Mouse (Mus musculus): Measurements from ENCODE around the gene Sorbs1. TPM values are rescaled to one million over a fixed set of nuclear protein-coding genes. Genes with fewer than 3 reads are reported as not detected.

Gene Sorbs1
- polyA plus RNA-seq, 1 experiment from 2014 or later, result 84.6 TPM

- Histone ChIP-seq H3K27me3 (ENCODE audit: control insufficient read depth, insufficient read depth, low read depth, low read length) (peaks cover 20% of the 10 kb centered on the region), H3K4me3 (ENCODE audit: low read depth, low read length) (no peak overlapping the region), H3K4me1 (ENCODE audit: control insufficient read depth, insufficient read depth, low read length) (0 out of 2 replicates have a peak, but pooled peaks cover 3% of the 10 kb centered on the region), H3K9ac (ENCODE audit: low read depth, low read length) (no peak overlapping the region), H3K9me3 (replicated peaks; ENCODE audit: control insufficient read depth, low read length, poor library complexity, severe bottlenecking) (no peaks in the 10 kb centered on the region), H3K27ac (ENCODE audit: low read length) (no peak overlapping the region), H3K36me3 (ENCODE audit: control insufficient read depth, insufficient read depth, low read length) (no peaks in the 10 kb centered on the region), H3K4me2 (ENCODE audit: low read length) (no peak overlapping the region)
- ATAC-seq, result no peak
- WGBS, result 92% methylated on average over 14 of the region's 14 CpGs
Observed at GRCm38 (mm10) chr19:40275401-40276188, 238.0 kb downstream of the Sorbs1 start.

DNA sequence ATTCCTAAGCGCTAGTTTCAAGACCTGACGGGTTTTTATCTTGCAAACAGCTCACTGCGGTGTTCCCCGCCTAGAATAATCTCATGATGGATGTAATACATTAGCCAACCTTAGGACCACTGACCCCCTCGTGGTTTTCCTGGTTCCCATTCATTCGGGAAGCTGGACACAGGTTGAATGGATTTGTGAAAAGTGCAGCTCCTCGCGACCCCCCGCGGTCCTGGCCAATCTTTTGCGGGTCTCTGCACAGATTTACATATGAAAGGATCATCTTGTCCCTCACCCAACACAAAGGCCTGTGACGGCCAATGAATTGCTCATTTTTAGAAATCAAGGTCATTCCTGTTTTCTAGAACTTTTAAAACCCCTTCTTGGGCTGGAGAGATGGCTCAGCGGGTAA is 240.9 kb downstream of the Sorbs1 start:
- Histone ChIP-seq H3K4me2 (ENCODE audit: low read length) (no peak overlapping the region), H3K9ac (ENCODE audit: low read depth, low read length) (no peak overlapping the region), H3K27ac (ENCODE audit: low read length) (no peak overlapping the region), H3K36me3 (ENCODE audit: control insufficient read depth, insufficient read depth, low read length) (no peaks in the 10 kb centered on the region), H3K4me3 (ENCODE audit: low read depth, low read length) (no peak overlapping the region), H3K27me3 (ENCODE audit: control insufficient read depth, insufficient read depth, low read depth, low read length) (peaks cover 27% of the 10 kb centered on the region), H3K9me3 (replicated peaks; ENCODE audit: control insufficient read depth, low read length, poor library complexity, severe bottlenecking) (no peaks in the 10 kb centered on the region), H3K4me1 (ENCODE audit: control insufficient read depth, insufficient read depth, low read length) (peaks cover 6% of the 10 kb centered on the region)
- WGBS, result 11% methylated on average over 13 of the region's 13 CpGs
- ATAC-seq, result no peak

DNA sequence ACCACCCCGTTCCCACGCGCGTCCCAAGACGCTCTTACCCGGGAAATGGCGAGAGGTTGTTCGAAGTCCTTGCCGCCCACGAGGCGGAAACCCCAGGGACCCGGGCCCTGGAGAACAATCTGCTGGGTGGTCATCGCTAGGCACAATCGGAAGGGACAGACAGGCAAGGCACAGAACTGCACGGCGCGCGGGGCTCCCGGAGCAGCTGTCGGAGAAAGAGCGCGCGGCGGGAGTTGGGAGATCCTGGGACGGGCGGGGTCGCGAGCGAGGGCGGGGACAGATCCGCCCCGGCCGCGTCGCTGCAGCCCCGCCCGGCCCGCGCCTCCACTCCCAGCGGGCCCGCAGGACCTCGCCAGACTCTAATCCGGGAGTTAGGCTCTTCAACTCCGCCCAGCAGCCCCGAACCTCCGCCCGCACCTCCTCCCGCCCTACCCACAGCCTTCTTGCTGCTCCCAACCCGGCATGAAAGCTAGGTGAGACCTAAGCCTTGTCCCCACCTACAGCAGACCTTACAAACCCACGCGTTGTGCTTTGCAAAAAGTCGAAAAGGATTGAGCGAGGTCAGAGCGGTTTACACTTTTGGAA is 242.2 kb downstream of the Sorbs1 start, which contains the start of gene Pdlim1:
Pdlim1 (minus strand) TSS at position 535 of the 585 bp plus-strand sequence.
- 1% methylated on average over 26 of the region's 54 CpGs for WGBS
- Histone ChIP-seq H3K4me2 (ENCODE audit: low read length) (peak within 1 kb of the TSS; percentile 97), H3K9ac (ENCODE audit: low read depth, low read length) (peak within 1 kb of the TSS; percentile 54), H3K27me3 (ENCODE audit: control insufficient read depth, insufficient read depth, low read depth, low read length) (peaks cover 27% of the 10 kb centered on the region), H3K4me1 (ENCODE audit: control insufficient read depth, insufficient read depth, low read length) (peaks cover 6% of the 10 kb centered on the region), H3K27ac (ENCODE audit: low read length) (no peak within 1 kb of the TSS), H3K9me3 (replicated peaks; ENCODE audit: control insufficient read depth, low read length, poor library complexity, severe bottlenecking) (no peaks in the 10 kb centered on the region), H3K4me3 (ENCODE audit: low read depth, low read length) (peak within 1 kb of the TSS; percentile 54), H3K36me3 (ENCODE audit: control insufficient read depth, insufficient read depth, low read length) (no peaks in the 10 kb centered on the region)
- peak; percentile 54 for ATAC-seq

DNA sequence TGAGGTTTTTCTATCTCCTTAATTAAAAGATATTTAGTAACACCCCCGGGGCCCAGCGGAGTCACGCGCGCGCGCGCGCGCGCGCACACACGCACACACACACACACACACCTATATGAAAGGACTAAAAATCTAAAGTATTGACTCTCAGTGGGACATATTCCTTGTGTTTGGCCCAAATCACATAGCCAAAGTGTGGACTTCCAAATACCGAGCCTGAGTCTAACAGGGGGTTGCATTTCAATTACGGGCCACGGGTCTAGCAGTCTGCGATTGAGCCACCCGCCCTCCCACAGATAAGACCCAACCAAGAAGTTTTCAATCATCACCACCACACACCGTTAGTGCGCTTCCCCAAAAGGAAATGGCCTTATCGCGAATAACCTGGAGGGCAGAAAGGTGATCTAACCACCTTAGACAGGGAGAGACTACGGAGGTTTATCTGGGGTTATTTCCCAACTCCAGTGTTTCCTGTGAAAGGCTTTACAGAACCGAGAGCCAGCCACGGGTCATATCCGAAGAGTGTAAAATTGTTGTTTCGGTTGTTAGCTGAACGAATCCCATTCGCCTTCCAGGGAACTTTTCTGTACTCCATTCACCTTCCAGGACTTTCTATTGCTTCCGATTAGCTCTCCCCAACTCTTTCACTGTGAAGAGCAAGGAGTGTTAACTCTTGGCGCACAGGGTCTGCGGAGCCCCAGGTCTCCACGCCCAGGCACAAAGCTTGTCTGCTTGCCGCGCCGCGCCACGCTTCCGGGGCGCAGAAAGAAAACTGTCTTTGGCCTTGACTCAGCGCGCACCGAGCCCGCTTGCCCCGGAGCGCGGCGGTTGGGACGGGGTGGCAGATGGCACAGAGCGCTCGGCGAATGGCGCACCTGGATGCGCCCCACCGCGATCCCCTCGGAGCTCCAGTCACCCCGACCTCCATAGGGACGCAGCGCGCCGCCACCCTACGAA is 242.9 kb downstream of the Sorbs1 start:
- peaks cover 27% of the 10 kb centered on the region for H3K27me3 ChIP-seq (ENCODE audit: control insufficient read depth, insufficient read depth, low read depth, low read length)
- peaks cover 6% of the 10 kb centered on the region for H3K4me1 ChIP-seq (ENCODE audit: control insufficient read depth, insufficient read depth, low read length)
- H3K27ac ChIP-seq (ENCODE audit: low read length), result no peak overlapping the region
- H3K9me3 ChIP-seq (replicated peaks; ENCODE audit: control insufficient read depth, low read length, poor library complexity, severe bottlenecking), result no peaks in the 10 kb centered on the region
- H3K4me3 ChIP-seq (ENCODE audit: low read depth, low read length), result peak overlapping the region; percentile 54
- no peaks in the 10 kb centered on the region for H3K36me3 ChIP-seq (ENCODE audit: control insufficient read depth, insufficient read depth, low read length)
- whole genome bisulfite sequencing, result 7% methylated on average over 62 of the region's 63 CpGs
- peak; percentile 40; the same call in 1 of the 2 replicates for ATAC-seq
- peak overlapping the region; percentile 54; the same call in 1 of the 2 replicates for H3K9ac ChIP-seq (ENCODE audit: low read depth, low read length)
- peak overlapping the region; percentile 97 for H3K4me2 ChIP-seq (ENCODE audit: low read length)

DNA sequence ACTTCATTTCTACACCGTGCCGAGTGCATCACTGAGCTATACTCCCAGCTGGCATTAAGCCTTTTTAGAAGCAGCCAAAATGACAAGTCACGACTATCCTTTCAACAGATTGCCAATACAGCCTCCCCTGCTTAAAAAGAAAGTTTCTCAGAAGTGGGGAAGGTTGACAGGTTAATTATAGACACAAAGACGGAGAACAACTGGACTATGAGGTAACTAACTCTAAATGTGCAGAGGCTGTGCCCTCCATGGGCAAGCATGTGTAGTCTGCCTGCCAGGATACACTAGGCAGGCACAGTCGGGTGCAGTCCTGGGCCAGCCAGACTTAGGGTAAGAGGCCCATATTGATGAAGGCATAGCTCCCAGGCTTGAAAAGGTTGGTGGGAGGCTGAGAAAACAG is 244.1 kb downstream of the Sorbs1 start:
- Histone ChIP-seq H3K9ac (ENCODE audit: low read depth, low read length) (no peak overlapping the region), H3K4me2 (ENCODE audit: low read length) (no peak overlapping the region), H3K4me1 (ENCODE audit: control insufficient read depth, insufficient read depth, low read length) (peaks cover 6% of the 10 kb centered on the region), H3K27ac (ENCODE audit: low read length) (no peak overlapping the region), H3K36me3 (ENCODE audit: control insufficient read depth, insufficient read depth, low read length) (no peaks in the 10 kb centered on the region), H3K9me3 (replicated peaks; ENCODE audit: control insufficient read depth, low read length, poor library complexity, severe bottlenecking) (no peaks in the 10 kb centered on the region), H3K27me3 (ENCODE audit: control insufficient read depth, insufficient read depth, low read depth, low read length) (peaks cover 27% of the 10 kb centered on the region), H3K4me3 (ENCODE audit: low read depth, low read length) (no peak overlapping the region)
- no peak for ATAC-seq
- WGBS, result 62% methylated on average over 5 of the region's 5 CpGs

GRCm38 (mm10) chr19:40268493-40268892 is 245.1 kb downstream of the Sorbs1 start:
- H3K27me3 ChIP-seq (ENCODE audit: control insufficient read depth, insufficient read depth, low read depth, low read length), result peaks cover 27% of the 10 kb centered on the region
- peaks cover 6% of the 10 kb centered on the region for H3K4me1 ChIP-seq (ENCODE audit: control insufficient read depth, insufficient read depth, low read length)
- no peak overlapping the region for H3K27ac ChIP-seq (ENCODE audit: low read length)
- H3K36me3 ChIP-seq (ENCODE audit: control insufficient read depth, insufficient read depth, low read length), result no peaks in the 10 kb centered on the region
- H3K9ac ChIP-seq (ENCODE audit: low read depth, low read length), result no peak overlapping the region
- H3K4me3 ChIP-seq (ENCODE audit: low read depth, low read length), result no peak overlapping the region
- H3K9me3 ChIP-seq (replicated peaks; ENCODE audit: control insufficient read depth, low read length, poor library complexity, severe bottlenecking), result no peaks in the 10 kb centered on the region
- no peak overlapping the region for H3K4me2 ChIP-seq (ENCODE audit: low read length)
- no peak for ATAC-seq
- 86% methylated on average over 3 of the region's 3 CpGs for WGBS

DNA sequence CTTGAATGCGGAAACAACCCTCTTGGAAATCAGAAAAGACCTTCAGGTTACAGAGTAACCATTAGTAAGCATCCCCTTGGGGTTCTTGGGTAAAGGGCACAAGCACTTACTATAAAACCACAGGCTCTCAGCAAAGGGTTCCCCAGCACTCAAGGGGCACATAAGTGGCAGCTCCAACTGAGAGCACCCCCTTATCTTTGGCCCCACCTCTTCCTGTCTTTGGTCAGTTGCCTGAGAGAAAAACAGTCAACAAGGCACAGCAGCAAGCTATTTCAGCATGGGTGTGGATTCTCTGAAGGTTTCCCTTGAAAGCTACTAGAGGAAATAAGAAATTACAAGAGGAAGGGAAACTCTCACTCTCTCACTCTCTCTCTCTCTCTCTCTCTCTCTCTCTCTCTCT is 246.2 kb downstream of the Sorbs1 start:
- no peak overlapping the region for H3K4me2 ChIP-seq (ENCODE audit: low read length)
- H3K9ac ChIP-seq (ENCODE audit: low read depth, low read length), result no peak overlapping the region
- H3K9me3 ChIP-seq (replicated peaks; ENCODE audit: control insufficient read depth, low read length, poor library complexity, severe bottlenecking), result no peaks in the 10 kb centered on the region
- H3K27me3 ChIP-seq (ENCODE audit: control insufficient read depth, insufficient read depth, low read depth, low read length), result peaks cover 21% of the 10 kb centered on the region
- 89% methylated on average over 1 of the region's 1 CpGs for WGBS
- ATAC-seq, result no peak
- H3K36me3 ChIP-seq (ENCODE audit: control insufficient read depth, insufficient read depth, low read length), result no peaks in the 10 kb centered on the region
- peaks cover 6% of the 10 kb centered on the region for H3K4me1 ChIP-seq (ENCODE audit: control insufficient read depth, insufficient read depth, low read length)
- no peak overlapping the region for H3K27ac ChIP-seq (ENCODE audit: low read length)
- H3K4me3 ChIP-seq (ENCODE audit: low read depth, low read length), result no peak overlapping the region

DNA sequence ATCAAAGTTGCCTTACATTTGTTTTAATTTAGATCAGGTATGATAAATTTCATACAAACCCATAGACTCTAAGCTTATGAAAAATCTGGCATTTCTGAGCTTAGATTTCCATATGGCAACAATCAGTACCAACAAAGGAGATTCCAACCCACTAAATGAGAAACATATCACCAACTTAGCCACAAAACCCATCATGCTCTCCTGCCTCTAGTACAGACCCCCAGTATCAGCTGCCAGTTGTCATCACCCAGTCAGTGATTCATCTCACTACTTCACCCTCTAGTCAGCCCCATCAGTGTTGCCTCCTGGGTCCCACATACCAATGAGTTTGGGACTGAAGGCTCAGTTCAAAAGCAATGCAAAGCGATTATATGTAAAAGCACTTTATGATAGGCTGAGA is 254.1 kb downstream of the Sorbs1 start:
- no peak for ATAC-seq
- no peaks in the 10 kb centered on the region for H3K27me3 ChIP-seq (ENCODE audit: control insufficient read depth, insufficient read depth, low read depth, low read length)
- no peaks in the 10 kb centered on the region for H3K36me3 ChIP-seq (ENCODE audit: control insufficient read depth, insufficient read depth, low read length)
- 97% methylated on average over 1 of the region's 1 CpGs for WGBS
- no peak overlapping the region for H3K4me3 ChIP-seq (ENCODE audit: low read depth, low read length)
- no peaks in the 10 kb centered on the region for H3K9me3 ChIP-seq (replicated peaks; ENCODE audit: control insufficient read depth, low read length, poor library complexity, severe bottlenecking)
- H3K9ac ChIP-seq (ENCODE audit: low read depth, low read length), result no peak overlapping the region
- no peaks in the 10 kb centered on the region for H3K4me1 ChIP-seq (ENCODE audit: control insufficient read depth, insufficient read depth, low read length)
- H3K4me2 ChIP-seq (ENCODE audit: low read length), result no peak overlapping the region
- H3K27ac ChIP-seq (ENCODE audit: low read length), result no peak overlapping the region

Data from midbrain, embryonic 16.5 days (tissue).